Mouse (Mus musculus) limb, embryonic 13.5 days (tissue): ENCODE results near the gene Fam47c. TPM values are rescaled to one million over a fixed set of nuclear protein-coding genes. Genes with fewer than 3 reads are reported as not detected.

ENCODE experiments used
- ATAC-seq: fragments of 200-750 bp; cut with Nextera tagmentation; 2 replicates; pipeline ENCODE4 v1.8.0; 2017; ENCODE audit warnings: low read depth, moderate number of reproducible peaks, moderate TSS enrichment; ENCODE audit not compliant: low FRiP score
- H3K27ac ChIP-seq: fragments of 300-500 bp; sonication (generic); 2 replicates; pipeline ENCODE4 v1.5.1; 2015; ENCODE audit warnings: inconsistent platforms, mild to moderate bottlenecking, moderate library complexity
- H3K27me3 ChIP-seq: fragments of 300-500 bp; sonication (generic); 2 replicates; pipeline ENCODE4 v1.6.1; 2015; ENCODE audit warnings: mild to moderate bottlenecking, inconsistent platforms
- H3K36me3 ChIP-seq: fragments of 300-500 bp; sonication (generic); 2 replicates; pipeline ENCODE4 v1.6.1; 2015; ENCODE audit warnings: inconsistent platforms, mild to moderate bottlenecking, moderate library complexity
- H3K4me1 ChIP-seq: fragments of 300-500 bp; sonication (generic); 2 replicates; pipeline ENCODE4 v1.6.1; 2015; ENCODE audit warnings: inconsistent platforms
- H3K4me2 ChIP-seq: fragments of 300-500 bp; sonication (generic); replicated peaks from 2 replicates; pipeline ENCODE4 v1.6.1; 2015; ENCODE audit warnings: inconsistent platforms, mild to moderate bottlenecking, moderate library complexity
- H3K4me3 ChIP-seq: fragments of 300-500 bp; sonication (generic); 2 replicates; pipeline ENCODE4 v1.5.1; 2015; ENCODE audit warnings: moderate library complexity, mild to moderate bottlenecking, inconsistent platforms
- H3K9ac ChIP-seq: fragments of 300-500 bp; sonication (generic); 2 replicates; pipeline ENCODE4 v1.6.1; 2015; ENCODE audit warnings: mild to moderate bottlenecking, inconsistent platforms
- H3K9me3 ChIP-seq: fragments of 300-500 bp; sonication (generic); 2 replicates; pipeline ENCODE4 v1.6.1; 2016; ENCODE audit warnings: inconsistent platforms
- WGBS: fragments of 180-500 bp; shearing (Covaris S2); methylation state at CpG from one replicate; pipeline ENCODE4 v1.1.7; 2015; 5-methylcytosine and 5-hydroxymethylcytosine counted together
- polyA plus RNA-seq: library from polyadenylated mRNA; unstranded; fragments of >200 nt; fragmentation: Nextera tagmentation; extraction: Ambion mirVana; gene quantifications from 2 replicates; pipeline ENCODE4 v1.2.1, GENCODE M21; 2015

Fam47c gene
- polyA plus RNA-seq = not detected in 2 replicates

DNA sequence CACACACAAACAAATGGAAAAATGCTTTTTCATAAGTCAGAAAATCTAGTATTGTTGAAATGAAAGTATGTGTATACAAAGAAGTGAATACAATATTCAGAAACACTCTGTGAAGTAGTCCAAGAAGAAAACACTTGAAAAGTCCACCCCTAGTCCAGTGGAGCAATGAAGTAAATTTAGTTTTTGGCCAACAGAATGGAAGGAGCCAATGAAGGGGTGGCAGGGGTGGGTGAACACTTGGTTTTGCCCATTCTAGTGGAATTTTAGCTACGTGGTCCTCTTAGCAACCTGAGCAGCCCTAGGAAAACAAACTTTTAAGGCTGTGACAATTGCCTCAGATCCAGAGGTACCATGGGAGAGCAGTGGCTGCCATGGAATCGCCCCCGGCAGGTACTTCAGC, at the start of gene Fam47c:
Fam47c (plus strand) TSS at position 301 of the 400 bp plus-strand sequence.
- WGBS = 81% methylated on average over 3 of the region's 3 CpGs
- H3K4me3 ChIP-seq = no peak within 1 kb of the TSS
- H3K9ac ChIP-seq = no peak within 1 kb of the TSS
- no peak within 1 kb of the TSS for H3K4me2 ChIP-seq
- H3K36me3 ChIP-seq = no peaks in the 10 kb centered on the region
- H3K9me3 ChIP-seq = 0 out of 2 replicates have a peak, but pooled peaks cover 8% of the 10 kb centered on the region
- H3K4me1 ChIP-seq = no peaks in the 10 kb centered on the region
- H3K27me3 ChIP-seq = no peaks in the 10 kb centered on the region
- no peak within 1 kb of the TSS for H3K27ac ChIP-seq
- no peak for ATAC-seq

DNA sequence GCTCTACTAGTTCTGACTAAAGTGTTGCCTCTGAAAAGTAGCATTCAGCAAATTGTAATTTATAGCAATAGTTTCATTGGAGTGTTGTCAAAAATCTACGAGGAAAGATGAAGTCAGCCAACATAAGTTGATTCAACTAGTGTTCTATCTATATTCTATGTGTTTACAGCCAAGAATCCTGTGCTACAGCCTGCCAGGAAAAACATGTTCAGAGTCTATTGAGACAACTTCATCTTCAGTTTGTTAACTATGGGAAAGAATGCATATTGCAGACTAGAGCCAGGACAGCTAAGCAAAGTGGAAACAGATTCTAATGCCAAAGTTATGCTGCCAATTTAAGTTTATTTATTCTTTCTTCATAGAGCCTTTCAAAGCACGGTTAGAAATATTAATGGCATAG, 31.8 kb downstream of the Fam47c start:
- Histone ChIP-seq H3K4me3 (no peak overlapping the region), H3K27ac (no peak overlapping the region), H3K27me3 (no peaks in the 10 kb centered on the region), H3K4me2 (no peak overlapping the region), H3K9ac (no peak overlapping the region), H3K9me3 (no peaks in the 10 kb centered on the region), H3K36me3 (no peaks in the 10 kb centered on the region), H3K4me1 (no peaks in the 10 kb centered on the region)
- ATAC-seq = no peak
- WGBS = 72% methylated on average over 2 of the region's 2 CpGs

DNA sequence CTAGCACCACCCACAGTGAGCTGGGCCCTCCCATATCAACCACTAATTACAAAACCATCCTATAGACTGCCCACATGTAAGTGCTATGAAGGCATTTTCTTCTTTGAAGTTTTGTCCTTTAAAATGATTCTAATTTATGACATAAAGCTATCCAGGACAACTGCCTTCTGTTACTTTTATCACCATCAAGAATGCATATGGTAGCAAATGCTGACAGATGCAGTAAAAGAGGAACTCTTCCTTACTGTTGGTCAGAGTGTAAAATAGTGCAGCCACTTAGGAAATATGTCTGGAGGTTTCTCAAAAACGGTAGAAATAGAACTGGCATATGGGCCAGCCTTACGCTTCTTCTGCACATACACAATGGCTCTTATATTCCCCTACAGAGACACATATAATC, 39.5 kb downstream of the Fam47c start:
- no peaks in the 10 kb centered on the region for H3K4me1 ChIP-seq
- no peak overlapping the region for H3K4me3 ChIP-seq
- H3K9ac ChIP-seq = no peak overlapping the region
- no peak overlapping the region for H3K4me2 ChIP-seq
- H3K27me3 ChIP-seq = no peaks in the 10 kb centered on the region
- H3K9me3 ChIP-seq = no peaks in the 10 kb centered on the region
- H3K36me3 ChIP-seq = no peaks in the 10 kb centered on the region
- no peak overlapping the region for H3K27ac ChIP-seq
- no peak for ATAC-seq
- 64% methylated on average over 2 of the region's 2 CpGs for WGBS

Other genes starting within 250 kb of the Fam47c start
- gene Prrg1, start 153.9 kb upstream of the Fam47c start, polyA plus RNA-seq = 14.1 and 14.6 TPM in 2 replicates